Mouse (Mus musculus): ENCODE data around the gene Zbtb2.

The Zbtb2 gene

GRCm38 (mm10) chr10:4384244-4384643, 3.7 kb downstream of the Zbtb2 start:
- DNase-seq: no peak

- no peak for DNase-seq
Measured at GRCm38 (mm10) chr10:4380748-4381147, 7.2 kb downstream of the Zbtb2 start.

GRCm38 (mm10) chr10:4376931-4377330, 11.0 kb downstream of the Zbtb2 start:
- DNase-seq: no peak

GRCm38 (mm10) chr10:4376461-4376860, 11.4 kb downstream of the Zbtb2 start:
- DNase-seq: no peak

GRCm38 (mm10) chr10:4375267-4375666, 12.6 kb downstream of the Zbtb2 start:
- DNase-seq: no peak

- no peak for DNase-seq
Measured at GRCm38 (mm10) chr10:4374734-4375133, 13.2 kb downstream of the Zbtb2 start.

GRCm38 (mm10) chr10:4374239-4374638, 13.7 kb downstream of the Zbtb2 start:
- DNase-seq: no peak

- no peak for DNase-seq
Measured at GRCm38 (mm10) chr10:4373558-4373957, 14.3 kb downstream of the Zbtb2 start.

- peak; percentile 71 for DNase-seq
Measured at GRCm38 (mm10) chr10:4372011-4372410, 15.9 kb downstream of the Zbtb2 start.

- peak; percentile 68 for DNase-seq
Measured at GRCm38 (mm10) chr10:4370105-4370504, 17.8 kb downstream of the Zbtb2 start.

GRCm38 (mm10) chr10:4364618-4365017, 23.3 kb downstream of the Zbtb2 start:
- no peak for DNase-seq

GRCm38 (mm10) chr10:4357435-4357834, 30.5 kb downstream of the Zbtb2 start:
- DNase-seq: no peak

GRCm38 (mm10) chr10:4356640-4357039, 31.3 kb downstream of the Zbtb2 start:
- peak; percentile 42 for DNase-seq

GRCm38 (mm10) chr10:4355882-4356451, 31.9 kb downstream of the Zbtb2 start:
- peak; percentile 50 for DNase-seq

- DNase-seq: no peak
Measured at GRCm38 (mm10) chr10:4354371-4355260, 33.3 kb downstream of the Zbtb2 start.

GRCm38 (mm10) chr10:4347591-4347990, 40.3 kb downstream of the Zbtb2 start:
- DNase-seq: no peak

- no peak for DNase-seq
Measured at GRCm38 (mm10) chr10:4347136-4347492, 40.8 kb downstream of the Zbtb2 start.

GRCm38 (mm10) chr10:4346489-4347135, 41.3 kb downstream of the Zbtb2 start:
- DNase-seq: peak; percentile 90

GRCm38 (mm10) chr10:4341430-4341829, 46.5 kb downstream of the Zbtb2 start:
- peak; percentile 67 for DNase-seq

- DNase-seq: no peak
Measured at GRCm38 (mm10) chr10:4338863-4339461, 48.9 kb downstream of the Zbtb2 start.

GRCm38 (mm10) chr10:4334039-4334683, 53.7 kb downstream of the Zbtb2 start:
- DNase-seq: peak; percentile 68

GRCm38 (mm10) chr10:4333319-4333718, 54.6 kb downstream of the Zbtb2 start:
- DNase-seq: peak; percentile 50
